Mouse (Mus musculus) heart, postnatal 0 days (tissue): ENCODE data around the gene Pdia2.

Source experiments
- CTCF ChIP-seq: IDR thresholded peaks from 2 replicates; pipeline ENCODE4 v1.5.1; 2016; ENCODE audit warnings: antibody characterized with exemption, control low read depth, low read depth
- EP300 ChIP-seq: IDR thresholded peaks from 2 replicates; pipeline ENCODE4 v1.6.1; 2016; ENCODE audit warnings: antibody characterized with exemption, low read depth

DNA sequence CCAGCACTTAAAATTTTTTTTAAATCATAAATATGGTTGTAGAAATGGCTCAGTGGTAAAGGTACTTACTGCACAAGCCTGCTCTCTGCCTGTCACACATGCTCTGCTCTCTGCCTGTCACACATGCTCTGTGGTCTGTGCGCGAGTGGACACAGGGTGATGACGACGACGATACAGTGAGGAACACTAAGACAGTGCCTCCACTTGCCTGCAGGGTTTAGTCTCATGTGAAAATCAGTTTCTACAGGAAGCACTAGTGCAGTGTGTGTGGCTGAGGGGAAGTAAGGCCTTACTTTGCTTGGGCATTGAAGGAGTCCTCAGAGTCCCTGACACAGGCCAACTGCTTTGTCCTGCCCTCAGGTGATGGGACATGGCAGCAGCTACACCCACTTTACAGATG, 30.9 kb upstream of the Pdia2 start:
- TF ChIP-seq CTCF (no peak), EP300 (no peak)
